Mouse (Mus musculus) liver, postnatal 0 days (tissue): ENCODE measurements around the gene Uqcr11.

Source experiments
- CTCF ChIP-seq: sonication (generic); IDR thresholded peaks from 2 replicates; pipeline ENCODE4 v1.5.1; 2016; ENCODE audit warnings: antibody characterized with exemption, low read depth
- EP300 ChIP-seq: IDR thresholded peaks from 2 replicates; pipeline ENCODE4 v1.6.1; 2016; ENCODE audit warnings: antibody characterized with exemption, low read depth, mild to moderate bottlenecking

GRCm38 (mm10) chr10:80395025-80395627 lies 11.5 kb downstream of the Uqcr11 start:
- TF ChIP-seq CTCF (no peak), EP300 (no peak)
